Comparison of ENCODE assay signal across 24 mouse cellular contexts in genomic region chr14:62215071-62215470, GRCm38 (mm10).
"Had no signal": no experiment of that assay in that cellular context is flagged by ENCODE, and none has a peak within 500 bp of the region (broad histone marks: within the 10 kb centered on the region; RNA-seq: fewer than 3 reads in every experiment).

No protein-coding gene starts in this region.

- H3K27me3 ChIP-seq: heart, embryonic 12.5 days; hindbrain, embryonic 12.5 days; intestine, embryonic 15.5 days; limb, embryonic 12.5 days had no signal

- H3K27ac ChIP-seq: gastrocnemius, adult 2 months; heart, adult 2 months; hindbrain, embryonic 10.5 days; hindbrain, embryonic 12.5 days; hindbrain, embryonic 14.5 days; intestine, embryonic 15.5 days; layer of hippocampus, adult 2 months; left cerebral cortex, adult 2 months; limb, embryonic 10.5 days; limb, embryonic 12.5 days had no signal

- H3K4me2 ChIP-seq: heart, embryonic 12.5 days; hindbrain, embryonic 12.5 days; hindbrain, embryonic 14.5 days; intestine, embryonic 15.5 days; limb, embryonic 12.5 days had no signal

- ATAC-seq: hindbrain, embryonic 16.5 days; inflammation-experienced regulatory T-cells, adult 6 months; intestine, embryonic 15.5 days; intestine, postnatal 0 days had no signal

- H3K36me3 ChIP-seq: heart, embryonic 12.5 days; hindbrain, embryonic 10.5 days; hindbrain, embryonic 12.5 days; intestine, embryonic 15.5 days; limb, embryonic 10.5 days; limb, embryonic 12.5 days had no signal

- H3K4me1 ChIP-seq: hindbrain, embryonic 10.5 days; hindbrain, embryonic 12.5 days; intestine, embryonic 15.5 days; limb, embryonic 10.5 days; limb, embryonic 12.5 days had no signal

- H3K9me3 ChIP-seq: heart, embryonic 12.5 days; hindbrain, embryonic 10.5 days; hindbrain, embryonic 12.5 days; intestine, embryonic 15.5 days; limb, embryonic 10.5 days; limb, embryonic 12.5 days had no signal

- H3K9ac ChIP-seq: heart, embryonic 12.5 days; hindbrain, embryonic 12.5 days; hindbrain, embryonic 14.5 days; intestine, embryonic 15.5 days; limb, embryonic 12.5 days had no signal

- H3K4me3 ChIP-seq: gastrocnemius, adult 2 months; heart, adult 2 months; heart, embryonic 12.5 days; hindbrain, embryonic 10.5 days; hindbrain, embryonic 12.5 days; intestine, embryonic 15.5 days; layer of hippocampus, adult 2 months; left cerebral cortex, adult 2 months; limb, embryonic 10.5 days; limb, embryonic 12.5 days had no signal

- DNase-seq: gastrocnemius, adult 2 months; gastrocnemius, postnatal 10 days; gastrocnemius, postnatal 25 days; heart, adult 2 months; heart, postnatal 10 days; heart, postnatal 4 days; kidney, adult 18-20 months; kidney, adult 8-10 months; kidney, postnatal 10 days; kidney, postnatal 25 days; kidney, postnatal 4 days; liver had no signal
